Mouse (Mus musculus): ENCODE results near the gene Pced1b. TPM values are rescaled to one million over a fixed set of nuclear protein-coding genes. Genes with fewer than 3 reads are reported as not detected.

Gene Pced1b
- total RNA-seq, 2 experiments from 2014 or later = 17.7 to 19.4 TPM

GRCm38 (mm10) chr15:97255800-97256199 is 8.9 kb downstream of the Pced1b start:
- no peak for ATAC-seq (replicated peaks; ENCODE audit: low FRiP score, poor library complexity, severe bottlenecking)

GRCm38 (mm10) chr15:97256411-97256810 is 9.5 kb downstream of the Pced1b start:
- ATAC-seq (replicated peaks; ENCODE audit: low FRiP score, poor library complexity, severe bottlenecking) = no peak

GRCm38 (mm10) chr15:97257206-97257775 is 10.4 kb downstream of the Pced1b start:
- no peak for ATAC-seq (replicated peaks; ENCODE audit: low FRiP score, poor library complexity, severe bottlenecking)

GRCm38 (mm10) chr15:97258483-97259230 is 11.8 kb downstream of the Pced1b start:
- ATAC-seq (replicated peaks; ENCODE audit: low FRiP score, poor library complexity, severe bottlenecking) = no peak

- ATAC-seq (replicated peaks; ENCODE audit: low FRiP score, poor library complexity, severe bottlenecking) = no peak
These were observed 12.4 kb downstream of the Pced1b start for GRCm38 (mm10) chr15:97259300-97259699.

GRCm38 (mm10) chr15:97259968-97260597 is 13.2 kb downstream of the Pced1b start:
- no peak for ATAC-seq (replicated peaks; ENCODE audit: low FRiP score, poor library complexity, severe bottlenecking)

GRCm38 (mm10) chr15:97262251-97262650 is 15.3 kb downstream of the Pced1b start:
- ATAC-seq (replicated peaks; ENCODE audit: low FRiP score, poor library complexity, severe bottlenecking) = no peak

- no peak for ATAC-seq (replicated peaks; ENCODE audit: low FRiP score, poor library complexity, severe bottlenecking)
These were observed 19.4 kb downstream of the Pced1b start for GRCm38 (mm10) chr15:97266236-97266845.

- ATAC-seq (replicated peaks; ENCODE audit: low FRiP score, poor library complexity, severe bottlenecking) = no peak
These were observed 20.3 kb downstream of the Pced1b start for GRCm38 (mm10) chr15:97267094-97267695.

- no peak for ATAC-seq (replicated peaks; ENCODE audit: low FRiP score, poor library complexity, severe bottlenecking)
These were observed 25.2 kb downstream of the Pced1b start for GRCm38 (mm10) chr15:97271985-97272697.

GRCm38 (mm10) chr15:97272831-97273230 is 25.9 kb downstream of the Pced1b start:
- ATAC-seq (replicated peaks; ENCODE audit: low FRiP score, poor library complexity, severe bottlenecking) = no peak

GRCm38 (mm10) chr15:97275626-97276395 is 28.9 kb downstream of the Pced1b start:
- ATAC-seq (replicated peaks; ENCODE audit: low FRiP score, poor library complexity, severe bottlenecking) = no peak

GRCm38 (mm10) chr15:97276660-97277153 is 29.8 kb downstream of the Pced1b start:
- ATAC-seq (replicated peaks; ENCODE audit: low FRiP score, poor library complexity, severe bottlenecking) = no peak

GRCm38 (mm10) chr15:97277328-97277727 is 30.4 kb downstream of the Pced1b start:
- ATAC-seq (replicated peaks; ENCODE audit: low FRiP score, poor library complexity, severe bottlenecking) = no peak

- ATAC-seq (replicated peaks; ENCODE audit: low FRiP score, poor library complexity, severe bottlenecking) = no peak
These were observed 31.5 kb downstream of the Pced1b start for GRCm38 (mm10) chr15:97278340-97278948.

GRCm38 (mm10) chr15:97280131-97280530 is 33.2 kb downstream of the Pced1b start:
- ATAC-seq (replicated peaks; ENCODE audit: low FRiP score, poor library complexity, severe bottlenecking) = no peak

- no peak for ATAC-seq (replicated peaks; ENCODE audit: low FRiP score, poor library complexity, severe bottlenecking)
These were observed 33.9 kb downstream of the Pced1b start for GRCm38 (mm10) chr15:97280776-97281175.
